Mouse (Mus musculus) cerebral cortex, adult 2 months (tissue): ENCODE data around the gene Dync1li1.

Source experiments
- WGBS: fragments of 180-500 bp; shearing (Covaris S2); methylation state at CpG from one replicate; pipeline ENCODE4 v1.1.7; 2018; 5-methylcytosine and 5-hydroxymethylcytosine counted together

The Dync1li1 gene

DNA sequence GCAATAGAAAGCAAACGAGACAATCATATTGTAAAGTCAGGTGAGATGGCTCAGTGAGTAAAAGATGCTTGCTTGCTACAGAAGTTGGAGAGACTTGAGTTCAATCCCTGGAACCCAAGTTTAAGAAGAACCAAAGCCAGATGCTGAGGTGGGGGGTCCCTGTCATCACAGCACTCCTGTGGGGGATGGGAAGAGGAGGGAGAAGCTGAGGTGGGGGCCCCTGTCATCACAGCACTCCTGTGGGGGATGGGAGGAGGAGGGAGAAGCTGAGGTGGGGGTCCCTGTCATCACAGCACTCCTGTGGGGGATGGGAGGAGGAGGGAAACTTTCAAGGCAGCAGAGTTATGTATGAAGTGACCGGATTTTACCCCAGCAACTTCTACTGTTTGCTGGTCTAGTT, 15.0 kb upstream of the Dync1li1 start:
- 51% methylated on average over 2 of the region's 2 CpGs for WGBS

DNA sequence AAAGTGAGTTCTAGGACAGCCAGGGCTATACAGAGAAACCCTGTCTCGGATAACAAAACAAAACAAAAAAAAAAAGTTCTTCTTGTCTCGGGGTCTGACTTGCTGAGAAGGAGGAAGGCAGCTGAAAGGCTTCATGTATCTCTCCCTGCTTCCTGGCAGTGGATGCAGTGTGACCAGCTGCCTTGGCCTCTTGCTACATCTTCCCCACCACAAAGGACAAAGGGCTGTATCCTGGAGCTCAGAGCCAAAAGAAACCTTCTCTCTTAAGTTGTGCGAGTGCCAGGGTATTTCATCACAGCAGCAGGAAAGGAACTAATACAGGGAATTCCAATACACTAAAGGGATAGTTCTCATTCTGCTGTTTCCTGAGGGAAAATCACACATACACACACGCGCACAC, 10.0 kb upstream of the Dync1li1 start:
- WGBS, result 77% methylated on average over 5 of the region's 5 CpGs

DNA sequence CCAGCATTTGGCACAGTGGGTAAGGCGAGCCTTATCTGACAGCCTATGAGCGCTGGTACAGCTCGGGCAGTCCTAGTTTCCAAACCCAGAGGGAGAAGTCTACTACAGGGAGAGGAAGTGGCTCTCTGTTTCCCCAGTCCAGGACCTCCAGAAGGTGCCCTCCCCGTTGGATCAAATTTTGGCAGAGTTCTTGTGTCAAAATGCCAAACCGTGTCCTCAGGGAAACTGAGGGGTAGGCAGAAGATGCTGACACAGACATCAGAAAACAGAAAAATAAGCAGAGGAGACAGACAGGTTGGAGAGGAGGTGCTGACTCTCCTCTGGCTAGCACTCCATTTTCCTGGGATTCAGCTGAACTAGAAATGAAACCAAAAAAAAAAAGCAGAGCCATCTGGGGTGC, 8.6 kb upstream of the Dync1li1 start:
- WGBS, result 78% methylated on average over 5 of the region's 5 CpGs

DNA sequence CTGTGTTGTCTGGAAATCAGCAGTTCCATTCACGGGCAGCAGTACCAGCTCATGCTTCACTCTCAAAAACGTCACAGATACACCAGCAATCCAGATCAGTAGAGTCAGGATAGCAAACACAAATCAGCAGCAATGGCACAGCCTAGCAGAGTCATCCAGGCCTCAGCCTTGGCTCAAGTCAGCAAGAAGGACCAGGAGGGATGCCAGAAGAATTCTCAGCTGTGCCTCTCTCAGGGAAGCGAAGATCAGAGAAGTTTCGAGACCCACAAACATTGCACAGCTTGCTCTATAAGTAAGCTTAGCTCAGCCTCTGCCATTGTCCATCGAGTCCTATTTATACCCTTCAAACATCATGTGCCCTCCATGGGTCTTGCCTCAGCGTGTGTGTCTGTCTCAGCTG, 8.1 kb upstream of the Dync1li1 start:
- 79% methylated on average over 6 of the region's 6 CpGs for WGBS

DNA sequence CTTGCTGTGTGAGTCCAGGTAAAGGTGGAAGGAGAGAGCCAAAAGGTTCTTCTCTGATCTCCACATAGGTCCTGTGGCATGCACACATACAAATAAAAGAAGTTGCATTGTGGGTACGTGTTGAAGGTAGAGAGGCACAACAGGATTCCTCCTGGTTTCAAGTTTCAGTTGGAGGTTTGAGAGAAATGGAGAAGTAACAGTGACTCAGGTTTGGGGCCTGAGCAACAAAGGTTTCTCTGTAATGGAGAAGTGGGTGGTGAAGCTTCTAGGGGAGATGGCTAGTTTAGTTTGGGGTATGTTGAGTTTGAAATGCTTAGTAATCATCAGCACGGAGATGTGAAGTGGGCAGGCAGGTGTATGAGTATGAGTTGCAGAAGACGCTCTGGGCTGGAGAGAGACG, 6.4 kb upstream of the Dync1li1 start:
- WGBS, result 86% methylated on average over 4 of the region's 4 CpGs

DNA sequence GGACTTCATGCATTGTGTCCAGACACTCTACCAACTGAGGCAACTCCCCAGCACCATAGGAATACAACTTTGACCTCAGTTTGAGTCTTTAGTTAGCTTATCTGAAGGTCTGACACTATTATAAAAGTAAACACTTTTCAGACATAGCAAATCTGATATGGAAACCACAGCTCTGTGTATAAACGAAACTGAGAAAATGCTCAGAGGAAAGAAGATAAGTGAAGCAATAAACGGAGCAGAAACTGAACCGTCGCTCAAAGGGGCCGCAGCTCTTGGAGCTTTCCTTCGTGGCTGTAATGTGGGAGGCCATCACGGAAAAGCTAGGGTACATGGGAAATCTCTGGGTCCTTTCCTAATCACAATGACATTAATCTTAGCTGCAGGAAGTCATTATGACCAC, 2.3 kb upstream of the Dync1li1 start:
- WGBS, result 93% methylated on average over 7 of the region's 7 CpGs

DNA sequence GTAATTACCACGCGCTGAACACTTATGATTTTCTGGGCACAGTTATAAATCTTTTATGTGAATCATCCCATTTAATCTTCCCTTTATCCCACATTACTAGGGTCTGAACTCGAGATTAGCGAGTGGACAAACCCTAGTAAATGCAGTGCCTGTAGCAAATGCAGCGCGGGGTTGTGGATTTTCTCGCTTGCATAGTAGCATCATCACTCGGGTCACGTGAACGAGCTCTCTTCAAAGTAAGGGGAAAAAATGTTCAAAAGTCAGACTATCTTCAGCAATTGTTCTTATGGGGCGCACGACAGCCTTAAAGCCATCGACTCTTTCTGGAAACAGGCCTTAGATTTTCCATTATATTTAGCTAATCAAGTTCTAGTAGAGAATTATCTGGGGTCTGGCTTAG, 951 bp upstream of the Dync1li1 start:
- 49% methylated on average over 13 of the region's 13 CpGs for WGBS

DNA sequence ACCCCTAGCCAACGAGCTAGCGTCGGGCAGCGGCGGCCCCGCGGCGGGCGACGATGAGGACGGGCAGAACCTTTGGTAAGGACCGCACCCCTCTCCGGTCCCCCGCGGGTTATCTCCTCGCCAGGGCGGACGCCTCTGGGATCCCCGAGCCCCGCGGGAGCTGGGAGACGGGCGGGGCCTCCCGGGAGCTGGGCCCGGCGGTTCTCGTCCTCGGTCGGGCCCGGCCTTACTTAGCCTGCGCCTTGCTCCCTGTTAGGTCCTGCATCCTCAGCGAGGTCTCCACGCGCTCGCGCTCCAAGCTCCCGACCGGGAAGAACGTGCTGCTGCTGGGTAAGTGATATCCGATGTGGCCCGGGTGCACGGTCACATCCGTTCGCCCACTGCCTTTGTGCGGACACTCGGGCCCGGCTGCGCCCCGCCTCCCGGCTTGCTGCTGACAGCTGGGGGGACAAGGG, 390 bp downstream of the Dync1li1 start:
- under 1% methylated on average over 50 of the region's 50 CpGs for WGBS

DNA sequence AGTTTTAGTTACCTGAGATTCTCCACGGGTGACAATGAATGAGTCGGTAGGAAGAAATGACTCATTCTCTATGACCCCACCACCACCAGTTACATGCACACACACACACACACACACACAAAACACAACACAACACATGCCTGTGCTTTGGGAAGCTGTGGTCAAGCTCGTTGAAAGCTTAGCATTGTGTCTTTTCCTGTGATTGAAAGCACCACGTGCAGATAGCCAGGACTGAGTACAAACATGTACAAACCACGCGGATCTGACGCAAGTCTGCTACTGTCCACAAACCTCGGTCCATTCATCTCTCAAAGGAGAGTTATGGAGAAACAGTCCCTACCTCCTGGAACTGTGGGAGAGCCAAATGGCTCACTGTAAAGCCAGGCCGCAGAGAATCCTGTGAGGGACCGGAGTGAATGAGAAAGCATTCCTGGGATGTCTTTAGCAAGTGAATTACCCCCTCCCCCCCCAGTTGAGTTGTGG, 1.6 kb downstream of the Dync1li1 start:
- 7% methylated on average over 10 of the region's 10 CpGs for WGBS

DNA sequence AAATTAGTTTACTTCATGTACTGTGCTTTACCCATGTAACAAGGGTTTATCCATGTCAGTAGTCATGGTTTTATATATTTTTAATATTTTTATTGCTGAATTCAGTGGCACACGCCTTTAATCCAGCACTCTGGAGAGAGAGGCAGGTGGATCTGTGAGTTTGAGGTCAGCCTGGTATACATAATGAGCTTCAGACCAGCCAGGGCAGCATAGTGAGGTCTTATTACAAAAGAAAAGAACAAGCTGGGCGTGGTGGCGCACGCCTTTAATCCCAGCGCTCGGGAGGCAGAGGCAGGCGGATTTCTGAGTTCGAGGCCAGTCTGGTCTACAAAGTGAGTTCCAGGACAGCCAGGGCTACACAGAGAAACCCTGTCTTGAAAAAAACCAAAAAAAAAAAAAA, 7.1 kb downstream of the Dync1li1 start:
- 97% methylated on average over 8 of the region's 8 CpGs for WGBS

DNA sequence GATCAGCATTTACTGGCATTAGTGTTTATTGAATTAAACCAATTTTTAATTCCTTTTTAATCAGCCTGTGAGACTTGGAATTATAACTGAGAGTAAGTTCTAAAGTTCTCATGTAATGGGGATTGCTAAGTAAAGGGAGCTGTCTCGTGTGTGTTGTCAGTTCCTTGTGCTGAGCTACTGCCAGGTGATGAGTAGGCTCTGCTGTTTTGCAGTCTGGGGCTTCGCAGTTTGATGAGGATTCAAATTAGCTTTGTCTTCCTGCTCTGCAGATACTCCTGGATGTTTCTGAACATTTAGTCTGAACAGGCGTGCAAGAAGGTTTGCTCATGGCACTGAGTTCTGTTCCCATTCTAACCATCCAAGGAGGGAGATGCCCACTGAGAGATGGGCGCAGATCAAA, 8.5 kb downstream of the Dync1li1 start:
- 51% methylated on average over 4 of the region's 4 CpGs for WGBS

DNA sequence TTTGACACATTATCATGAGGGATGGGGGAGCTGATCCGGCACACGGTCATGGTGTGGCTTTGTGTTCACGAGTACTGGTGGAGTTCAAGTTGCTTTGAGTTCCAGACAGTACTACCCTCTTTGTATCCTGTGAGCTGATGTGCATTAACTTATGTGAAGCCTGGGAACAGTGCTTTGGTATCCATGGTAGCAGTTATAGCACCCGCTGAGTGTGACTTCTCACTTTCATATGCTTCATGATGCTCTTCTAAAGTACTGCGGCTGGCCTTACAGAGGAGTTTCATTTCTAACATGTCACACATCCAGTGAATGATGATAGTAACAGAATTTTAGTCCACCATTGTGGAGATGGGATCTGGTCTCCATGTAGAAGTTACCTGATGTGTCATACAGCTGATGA, 9.3 kb downstream of the Dync1li1 start:
- 56% methylated on average over 5 of the region's 5 CpGs for WGBS

DNA sequence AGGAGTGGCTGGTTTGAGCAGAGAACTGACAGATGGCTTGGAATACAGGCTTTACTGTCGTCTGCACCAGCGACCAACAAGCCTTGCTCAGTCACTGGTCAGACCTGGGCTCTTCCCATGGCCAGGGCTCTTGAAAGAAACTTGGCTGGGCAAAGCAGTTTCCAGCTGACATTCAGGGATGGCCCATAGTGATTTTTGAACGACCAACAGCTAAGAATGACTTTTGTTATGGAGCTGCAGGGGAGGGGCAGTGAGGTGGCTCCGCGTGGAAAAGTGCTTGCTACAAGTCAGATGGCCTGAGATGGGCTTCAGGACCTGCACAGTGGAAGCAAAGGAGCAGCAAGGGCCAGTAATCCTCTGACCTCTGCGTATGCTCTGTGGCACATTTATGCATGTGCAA, 10.7 kb downstream of the Dync1li1 start:
- WGBS, result 61% methylated on average over 6 of the region's 6 CpGs

DNA sequence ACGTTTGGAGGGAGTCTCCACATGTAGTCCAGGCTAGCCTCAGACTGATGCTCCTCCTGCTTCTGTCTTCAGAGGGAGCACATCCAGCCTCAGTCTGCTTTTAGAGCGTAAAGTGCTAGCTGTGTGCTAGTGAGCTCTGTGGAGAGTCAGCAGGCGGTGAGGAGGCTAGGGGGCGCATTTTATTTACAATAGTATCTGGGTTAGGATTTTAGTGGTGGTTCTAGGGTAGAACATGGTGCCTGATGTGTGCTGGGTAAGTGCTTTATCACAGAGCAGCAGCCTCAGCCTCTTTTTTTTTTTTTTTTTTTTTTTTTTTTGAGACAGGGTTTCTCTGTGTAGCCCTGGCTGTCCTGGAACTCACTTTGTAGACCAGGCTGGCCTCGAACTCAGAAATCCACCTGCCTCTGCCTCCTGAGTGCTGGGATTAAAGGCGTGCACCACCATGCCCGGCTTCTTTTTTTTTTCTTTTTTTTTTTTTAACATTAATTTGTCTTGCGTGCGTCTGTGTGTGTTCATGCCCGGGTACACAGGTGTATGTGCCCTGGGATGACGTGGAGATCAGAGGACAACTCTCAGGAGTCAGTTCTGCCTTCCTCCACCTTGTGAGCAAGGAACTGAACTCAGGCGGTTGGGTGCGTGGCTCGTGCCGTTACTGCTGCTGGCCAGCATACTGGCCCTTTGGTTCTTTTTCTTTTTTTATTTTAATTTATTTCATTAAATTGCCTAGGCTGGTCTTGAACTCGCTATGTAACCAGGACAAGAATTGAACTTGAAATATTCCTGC, 11.5 kb downstream of the Dync1li1 start:
- WGBS, result 90% methylated on average over 16 of the region's 16 CpGs

DNA sequence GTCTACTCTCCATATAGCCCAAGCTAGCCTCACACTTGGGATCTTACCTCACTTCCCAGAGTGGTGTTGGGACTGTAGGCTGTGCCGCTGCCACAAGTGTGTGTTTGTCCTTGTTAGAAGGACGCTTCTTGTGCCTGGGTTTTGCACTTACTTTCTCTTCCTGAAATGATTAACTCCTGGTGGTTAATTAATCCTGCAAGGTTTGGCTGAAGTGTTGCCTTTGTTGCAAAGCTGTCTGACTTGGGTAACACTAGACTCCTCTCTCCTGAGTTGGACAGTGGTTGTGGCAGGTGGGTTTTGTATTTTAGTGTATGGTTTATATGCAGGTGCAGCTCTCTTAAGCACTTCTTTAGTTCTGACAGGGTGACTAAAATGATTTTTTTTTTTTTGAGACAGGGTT, 12.4 kb downstream of the Dync1li1 start:
- 85% methylated on average over 2 of the region's 2 CpGs for WGBS

DNA sequence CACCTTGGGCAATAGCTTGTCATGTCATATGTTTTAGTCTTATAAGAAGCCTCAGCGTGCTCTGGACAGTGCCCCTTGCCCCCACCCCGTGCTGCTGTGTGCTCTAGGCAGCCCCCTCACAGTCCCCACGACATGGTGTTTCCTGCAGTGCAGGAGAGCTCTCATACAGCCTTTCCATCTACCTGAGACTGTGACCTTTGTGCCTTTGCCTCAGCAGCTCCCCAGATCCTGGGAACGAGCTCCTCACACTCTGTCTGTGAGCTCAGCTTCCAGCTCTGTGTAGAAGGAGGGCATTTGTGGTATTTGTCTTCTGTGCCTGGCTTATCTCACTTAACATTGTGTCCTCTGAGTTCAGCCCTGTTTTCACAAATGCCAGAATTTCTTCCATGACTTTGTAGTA, 13.3 kb downstream of the Dync1li1 start:
- WGBS, result 89% methylated on average over 4 of the region's 4 CpGs

DNA sequence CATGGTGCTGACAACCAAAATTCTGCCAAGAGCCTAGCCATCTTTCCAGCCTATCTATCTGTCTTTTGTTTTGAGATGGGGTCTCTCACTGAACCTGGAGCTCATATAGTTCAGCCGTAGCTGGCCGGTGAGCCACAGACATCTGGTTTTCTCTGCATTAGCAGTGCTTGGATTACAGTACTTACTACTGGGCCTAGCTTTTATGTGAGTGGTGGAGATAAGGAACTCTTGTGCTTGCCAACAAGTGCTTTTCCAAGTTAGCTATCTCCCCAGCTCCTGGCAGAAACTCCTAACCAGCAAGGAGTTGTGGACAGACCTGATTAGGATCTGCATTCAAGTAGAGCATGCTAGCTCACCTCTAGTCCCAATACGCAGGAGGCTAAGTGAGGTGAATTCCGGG, 19.2 kb downstream of the Dync1li1 start:
- 93% methylated on average over 4 of the region's 4 CpGs for WGBS

DNA sequence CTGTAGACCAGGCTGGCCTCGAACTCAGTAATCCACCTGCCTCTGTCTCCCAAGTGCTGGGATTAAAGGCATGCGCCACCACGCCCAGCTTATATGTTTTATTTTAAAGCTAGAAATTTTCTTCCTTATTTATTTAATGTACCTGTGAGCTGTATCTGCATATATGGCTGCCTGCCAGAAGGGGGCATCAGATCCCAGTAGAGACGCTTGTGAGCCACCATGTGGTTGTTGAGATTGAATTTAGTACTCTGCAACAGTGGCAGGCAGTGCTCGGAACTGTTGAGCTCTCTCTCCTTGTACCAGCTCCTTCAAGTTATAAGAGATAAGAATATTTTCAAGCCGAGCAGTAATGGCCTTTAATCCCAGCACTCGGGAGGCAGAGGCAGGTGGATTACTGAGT, 21.8 kb downstream of the Dync1li1 start:
- WGBS, result 72% methylated on average over 7 of the region's 7 CpGs

DNA sequence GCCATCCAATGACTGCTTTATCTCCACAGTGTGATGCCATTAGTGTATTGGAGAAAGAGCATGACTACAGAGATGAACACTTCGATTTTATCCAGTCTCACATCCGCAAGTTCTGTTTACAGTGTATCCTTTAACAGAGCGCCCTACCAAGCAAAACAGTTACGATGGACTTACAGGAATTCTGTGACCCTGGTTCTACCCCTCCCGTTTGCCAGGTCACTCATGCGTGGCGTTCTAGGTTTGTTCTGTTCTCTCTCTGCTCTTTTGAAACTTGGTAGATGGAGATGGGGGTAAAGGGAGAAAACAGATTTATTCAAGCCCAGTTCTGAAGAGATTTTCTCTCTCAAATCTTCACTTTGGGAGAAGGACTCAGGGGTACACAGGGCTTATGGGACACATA, 24.9 kb downstream of the Dync1li1 start:
- 94% methylated on average over 7 of the region's 7 CpGs for WGBS

DNA sequence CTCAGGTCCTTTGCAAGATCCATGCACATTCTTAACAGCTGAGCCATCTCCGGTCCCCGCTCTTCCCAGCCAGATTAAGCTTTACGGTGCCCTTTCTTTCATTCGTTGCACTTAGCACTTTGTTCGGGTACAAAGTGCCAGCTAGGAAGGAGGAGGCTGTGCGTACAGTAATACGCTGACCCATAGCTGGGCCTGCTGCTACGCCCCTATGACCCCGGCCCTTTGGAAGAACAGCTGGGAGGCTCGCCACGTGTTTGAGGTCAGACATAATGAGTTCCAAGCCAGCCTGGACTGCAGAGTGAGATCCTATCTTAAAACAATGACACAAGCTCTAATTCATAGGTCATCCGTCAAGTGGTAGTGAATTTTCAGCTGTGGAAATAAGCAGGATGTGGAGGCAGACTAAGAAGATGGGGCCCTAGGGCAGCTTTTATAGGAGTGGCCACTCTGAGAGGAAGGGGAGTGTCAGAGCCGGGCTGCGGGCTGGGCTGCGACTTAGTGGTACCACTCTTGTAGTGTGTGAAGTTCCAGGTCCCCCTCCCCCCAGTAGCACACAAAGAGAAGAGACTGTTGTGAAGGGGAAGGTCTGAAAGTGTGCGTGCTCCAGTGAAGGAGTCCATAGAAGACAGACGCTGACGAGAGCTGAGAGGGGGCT, 28.2 kb downstream of the Dync1li1 start:
- WGBS, result 85% methylated on average over 18 of the region's 18 CpGs

DNA sequence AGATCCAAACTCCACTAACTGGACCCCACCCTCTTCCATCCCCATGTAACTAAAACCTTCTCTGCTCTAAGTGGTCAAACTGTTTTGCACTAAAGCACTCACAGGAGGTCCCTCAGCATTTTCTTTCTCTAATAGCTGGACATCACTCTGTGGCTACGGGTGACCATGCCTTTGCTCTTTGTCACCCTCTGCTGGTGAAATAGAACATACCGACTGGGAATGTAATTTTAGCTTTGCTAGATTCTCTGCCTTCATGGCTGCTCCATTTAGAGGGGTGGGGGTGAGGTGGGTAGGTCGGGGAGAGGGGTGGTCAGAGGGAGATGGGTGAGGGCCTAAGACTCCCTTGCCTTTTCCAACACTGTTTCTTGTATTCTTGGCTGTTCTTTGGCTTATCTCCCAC, 38.7 kb downstream of the Dync1li1 start:
- 1% methylated on average over 3 of the region's 3 CpGs for WGBS

DNA sequence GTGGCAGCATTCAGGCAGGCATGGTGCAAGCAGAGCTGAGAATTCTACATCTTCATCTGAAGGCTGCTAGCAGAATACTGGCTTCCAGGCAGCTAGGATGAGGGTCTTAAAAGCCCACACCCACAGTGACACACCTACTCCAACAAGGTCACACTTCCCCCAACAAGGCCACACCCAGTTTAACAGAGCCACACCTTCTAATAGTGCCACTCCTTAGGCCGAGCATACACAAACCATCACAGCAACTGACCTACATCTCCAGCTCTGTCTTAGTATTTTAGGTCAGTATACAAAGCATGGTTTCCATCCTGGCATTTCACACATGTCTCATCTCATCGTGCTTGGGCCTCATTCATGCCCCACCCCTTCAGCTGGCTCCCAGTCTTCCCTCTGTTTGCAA, 39.8 kb downstream of the Dync1li1 start:
- WGBS, result 38% methylated on average over 2 of the region's 2 CpGs
